In genomic region chrX:50501181-50501580, GRCm38 (mm10) we compare ENCODE assay signal across 15 mouse cellular contexts.
DNase-seq lines count a peak whose midpoint lies in the region; ATAC-seq and TF ChIP-seq lines count a peak whose summit lies in the region.
"Had no signal": no experiment of that assay in that cellular context is flagged by ENCODE, and none has a peak within 500 bp of the region (broad histone marks: within the 10 kb centered on the region; RNA-seq: fewer than 3 reads in every experiment).

No protein-coding gene starts in this region.

- no peaks in the 10 kb centered on the region for H3K27me3 ChIP-seq in forebrain, postnatal 0 days (ENCODE audit: insufficient read depth, low read length)
- H3K27me3 ChIP-seq in forebrain, embryonic 12.5 days, result no peaks in the 10 kb centered on the region
- H3K27me3 ChIP-seq in CH12.LX (replicated peaks), result no peaks in the 10 kb centered on the region
- H3K27me3 ChIP-seq in kidney, embryonic 16.5 days (ENCODE audit: insufficient read depth, low read length), result peaks cover 3% of the 10 kb centered on the region; the same call in 1 of the 2 replicates
- H3K27me3 ChIP-seq: lung, embryonic 15.5 days had no signal

- peak; percentile 60 for TF ChIP-seq CTCF in forebrain, postnatal 0 days (IDR thresholded peaks at IDR 0.05; ENCODE audit: low read depth)
- peak in 1 of 2 experiments; percentile 40; a peak in 1 of 4 replicates for TF ChIP-seq CTCF in CH12.LX (conservative IDR thresholded peaks at IDR 0.05 in 1 of 2, IDR thresholded peaks at IDR 0.05 in 1 of 2; ENCODE audit: low read depth in 2 of 2, low read length in 2 of 2)

- in situ Hi-C loops in CH12.LX (cut with MboI; ENCODE audit: low pct_ligation_motif_present, low pct_unique_long_range_greater_than_20kb, low sequenced_read_pairs), result no loop called here

- TF ChIP-seq RAD21 in CH12.LX (IDR thresholded peaks at IDR 0.05; ENCODE audit: low read depth, low read length), result peak; percentile 42

- no peaks in the 10 kb centered on the region for H3K9me3 ChIP-seq in forebrain, postnatal 0 days (ENCODE audit: low read length)
- no peaks in the 10 kb centered on the region for H3K9me3 ChIP-seq in forebrain, embryonic 12.5 days
- no peaks in the 10 kb centered on the region for H3K9me3 ChIP-seq in CH12.LX (replicated peaks; ENCODE audit: low read length)
- no peaks in the 10 kb centered on the region for H3K9me3 ChIP-seq in kidney, embryonic 16.5 days (ENCODE audit: low read length)
- H3K9me3 ChIP-seq: lung, embryonic 15.5 days had no signal

- dilution Hi-C loops in CH12.LX (cut with MboI; ENCODE audit: extremely low pct_ligation_motif_present, extremely low pct_unique_long_range_greater_than_20kb, low sequenced_read_pairs), result no loop called here

- no peak overlapping the region for H3K4me3 ChIP-seq in forebrain, postnatal 0 days (ENCODE audit: low read depth, low read length)
- H3K4me3 ChIP-seq in forebrain, embryonic 12.5 days (replicated peaks), result no peak overlapping the region
- no peak overlapping the region for H3K4me3 ChIP-seq in CH12.LX (replicated peaks in 1 of 3; ENCODE audit: low read depth in 2 of 3, low read length in 2 of 3, poor library complexity in 1 of 3)
- H3K4me3 ChIP-seq in kidney, embryonic 16.5 days (ENCODE audit: low read length), result no peak overlapping the region
- H3K4me3 ChIP-seq: erythroblast, embryonic 14.5 days; lung, embryonic 15.5 days had no signal

- H3K36me3 ChIP-seq in forebrain, postnatal 0 days (ENCODE audit: insufficient read depth), result no peaks in the 10 kb centered on the region
- no peaks in the 10 kb centered on the region for H3K36me3 ChIP-seq in forebrain, embryonic 12.5 days (replicated peaks)
- no peaks in the 10 kb centered on the region for H3K36me3 ChIP-seq in CH12.LX (replicated peaks in 1 of 2; ENCODE audit: control insufficient read depth in 1 of 2, insufficient read depth in 1 of 2, low read length in 1 of 2)
- H3K36me3 ChIP-seq in kidney, embryonic 16.5 days (ENCODE audit: insufficient read depth, low read length), result no peaks in the 10 kb centered on the region
- H3K36me3 ChIP-seq: lung, embryonic 15.5 days had no signal

- 38% methylated on average over 1 of the region's 1 CpGs for WGBS in forebrain, postnatal 0 days
- WGBS in forebrain, embryonic 12.5 days, result 30% methylated on average over 1 of the region's 1 CpGs
- 33% methylated on average over 1 of the region's 1 CpGs for WGBS in kidney, embryonic 16.5 days

- no peak for ATAC-seq in forebrain, postnatal 0 days
- no peak for ATAC-seq in forebrain, embryonic 12.5 days (ENCODE audit: low FRiP score)
- no peak for ATAC-seq in kidney, embryonic 16.5 days (ENCODE audit: low FRiP score, low TSS enrichment)
- ATAC-seq: CD4-positive, CD25-positive, alpha-beta regulatory T cell, adult 4 months; inflammation-experienced regulatory T-cells, adult 6 months had no signal

- H3K79me2 ChIP-seq in CH12.LX (replicated peaks; ENCODE audit: control insufficient read depth, extremely low read depth, insufficient read depth, poor library complexity, severe bottlenecking), result no peaks in the 10 kb centered on the region

- H3K27ac ChIP-seq in forebrain, postnatal 0 days (ENCODE audit: low read depth, low read length), result no peak overlapping the region
- no peak overlapping the region for H3K27ac ChIP-seq in forebrain, embryonic 12.5 days
- no peak overlapping the region for H3K27ac ChIP-seq in CH12.LX (ENCODE audit: insufficient read depth, low read depth)
- no peak overlapping the region for H3K27ac ChIP-seq in kidney, embryonic 16.5 days (ENCODE audit: low read length)
- H3K27ac ChIP-seq: lung, embryonic 15.5 days had no signal

- no peak overlapping the region for H3K4me2 ChIP-seq in forebrain, postnatal 0 days (ENCODE audit: low read depth)
- H3K4me2 ChIP-seq in forebrain, embryonic 12.5 days, result no peak overlapping the region
- H3K4me2 ChIP-seq in CH12.LX (ENCODE audit: insufficient read depth, low read depth, poor library complexity, severe bottlenecking), result no peak overlapping the region
- H3K4me2 ChIP-seq in kidney, embryonic 16.5 days (replicated peaks; ENCODE audit: low read depth, low read length), result no peak overlapping the region
- H3K4me2 ChIP-seq: liver, embryonic 11.5 days; lung, embryonic 15.5 days had no signal

- H3K9ac ChIP-seq in forebrain, postnatal 0 days, result no peak overlapping the region
- H3K9ac ChIP-seq in forebrain, embryonic 12.5 days, result no peak overlapping the region
- H3K9ac ChIP-seq in CH12.LX (ENCODE audit: insufficient read depth, low read depth), result no peak overlapping the region
- H3K9ac ChIP-seq in kidney, embryonic 16.5 days (replicated peaks; ENCODE audit: low read length), result no peak overlapping the region
- H3K9ac ChIP-seq: lung, embryonic 15.5 days had no signal

- no peak for TF ChIP-seq POLR2A in CH12.LX (IDR thresholded peaks at IDR 0.05; ENCODE audit: low read depth, low read length)

- no peak for TF ChIP-seq EP300 in CH12.LX (IDR thresholded peaks at IDR 0.05; ENCODE audit: low read length)

- DNase-seq in forebrain, postnatal 0 days, result peak; percentile 39
- peak; percentile 1 for DNase-seq in layer of hippocampus, adult 9-11 months
- no peak for DNase-seq in layer of hippocampus, adult 9-10 months (ENCODE audit: low spot score)
- no peak for DNase-seq in CH12.LX (ENCODE audit: extremely low read depth)
- peak; percentile 22 for DNase-seq in brain, adult 2 months (ENCODE audit: low read depth, low spot score)
- DNase-seq: adrenal gland, adult 2 months; kidney, postnatal 10 days; right cerebral cortex, postnatal 14 days had no signal

- no peaks in the 10 kb centered on the region for H3K4me1 ChIP-seq in forebrain, postnatal 0 days (ENCODE audit: insufficient read depth)
- H3K4me1 ChIP-seq in forebrain, embryonic 12.5 days, result no peaks in the 10 kb centered on the region
- H3K4me1 ChIP-seq in CH12.LX (ENCODE audit: control insufficient read depth in 1 of 2, insufficient read depth in 2 of 2), result no peaks in the 10 kb centered on the region
- H3K4me1 ChIP-seq in kidney, embryonic 16.5 days (ENCODE audit: insufficient read depth, low read length), result no peaks in the 10 kb centered on the region
- H3K4me1 ChIP-seq: lung, embryonic 15.5 days had no signal

TF ChIP-seq in CH12.LX, 34 proteins besides CTCF, POLR2A, EP300 and RAD21:
- no peak for TF ChIP-seq ETS1 (conservative IDR thresholded peaks at IDR 0.05; ENCODE audit: low read depth, low read length)
- TF ChIP-seq TCF12 (IDR thresholded peaks at IDR 0.05; ENCODE audit: low read depth, low read length), result no peak
- TF ChIP-seq MAX (IDR thresholded peaks at IDR 0.05; ENCODE audit: low read length), result no peak
- no peak for TF ChIP-seq KAT2A (IDR thresholded peaks at IDR 0.05; ENCODE audit: insufficient replicate concordance, low read length)
- no peak for TF ChIP-seq MAFK (IDR thresholded peaks at IDR 0.05; ENCODE audit: insufficient replicate concordance, low read length)
- no peak for TF ChIP-seq USF2 (conservative IDR thresholded peaks at IDR 0.05; ENCODE audit: low read depth, low read length)

Comparison
In these comparisons a context has a peak if more than half of its experiments do, and no peak if none do; other contexts are left out.
1. DNase-seq: peak in forebrain, postnatal 0 days (single experiment), layer of hippocampus, adult 9-11 months (single experiment) and brain, adult 2 months (single experiment); none in layer of hippocampus, adult 9-10 months (single experiment) and CH12.LX (single experiment).